Mouse (Mus musculus): Measurements from ENCODE around the gene Gpi1. TPM values are rescaled to one million over a fixed set of nuclear protein-coding genes. Genes with fewer than 3 reads are reported as not detected.

Gene Gpi1
- polyA plus RNA-seq, 1 experiment from 2014 or later = 137 TPM

GRCm38 (mm10) chr7:34229153-34229552, 983 bp downstream of the Gpi1 start:
- Histone ChIP-seq H3K36me3 (peaks cover 44% of the 10 kb centered on the region), H3K9ac (peak overlapping the region; percentile 87), H3K4me2 (peak overlapping the region; percentile 96), H3K27me3 (no peaks in the 10 kb centered on the region), H3K4me3 (replicated peaks) (peak overlapping the region; percentile 80), H3K27ac (peak overlapping the region; percentile 84), H3K9me3 (replicated peaks) (no peaks in the 10 kb centered on the region), H3K4me1 (replicated peaks) (peaks cover 80% of the 10 kb centered on the region)
- WGBS (ENCODE audit: insufficient replicate concordance) = 12% methylated on average over 5 of the region's 5 CpGs
- ATAC-seq (ENCODE audit: low read depth) = no peak
- DNase-seq = no peak

GRCm38 (mm10) chr7:34228641-34229040, 1.5 kb downstream of the Gpi1 start:
- DNase-seq (no peak), ATAC-seq (ENCODE audit: low read depth) (no peak)
- Histone ChIP-seq H3K4me1 (replicated peaks) (peaks cover 78% of the 10 kb centered on the region), H3K9ac (peak overlapping the region; percentile 87), H3K36me3 (peaks cover 49% of the 10 kb centered on the region), H3K9me3 (replicated peaks) (no peaks in the 10 kb centered on the region), H3K4me2 (peak overlapping the region; percentile 96), H3K27me3 (no peaks in the 10 kb centered on the region), H3K27ac (no peak overlapping the region), H3K4me3 (replicated peaks) (peak overlapping the region; percentile 80)
- WGBS (ENCODE audit: insufficient replicate concordance) = 5% methylated on average over 8 of the region's 9 CpGs

- no peak for DNase-seq
- Histone ChIP-seq H3K36me3 (peaks cover 67% of the 10 kb centered on the region), H3K9ac (no peak overlapping the region), H3K4me3 (replicated peaks) (no peak overlapping the region), H3K27me3 (no peaks in the 10 kb centered on the region), H3K9me3 (replicated peaks) (no peaks in the 10 kb centered on the region), H3K27ac (no peak overlapping the region), H3K4me2 (0 out of 2 replicates have a peak overlapping the region, but pooled peaks have one; percentile 10), H3K4me1 (replicated peaks) (peaks cover 60% of the 10 kb centered on the region)
- ATAC-seq (ENCODE audit: low read depth) = no peak
- WGBS (ENCODE audit: insufficient replicate concordance) = 81% methylated on average over 12 of the region's 12 CpGs
Observed at GRCm38 (mm10) chr7:34226846-34227245, 3.3 kb downstream of the Gpi1 start.

- ATAC-seq (ENCODE audit: low read depth) (peak; percentile 21; the same call in 1 of the 2 replicates), DNase-seq (no peak)
- no peak overlapping the region for H3K27ac ChIP-seq
- peaks cover 53% of the 10 kb centered on the region for H3K4me1 ChIP-seq (replicated peaks)
- H3K9me3 ChIP-seq (replicated peaks) = no peaks in the 10 kb centered on the region
- 63% methylated on average over 8 of the region's 8 CpGs for WGBS (ENCODE audit: insufficient replicate concordance)
- H3K4me3 ChIP-seq (replicated peaks) = no peak overlapping the region
- peaks cover 75% of the 10 kb centered on the region for H3K36me3 ChIP-seq
- H3K4me2 ChIP-seq = 0 out of 2 replicates have a peak overlapping the region, but pooled peaks have one; percentile 10
- H3K27me3 ChIP-seq = no peaks in the 10 kb centered on the region
- no peak overlapping the region for H3K9ac ChIP-seq
Observed at GRCm38 (mm10) chr7:34226086-34226485, 4.0 kb downstream of the Gpi1 start.

- Histone ChIP-seq H3K4me1 (replicated peaks) (peaks cover 40% of the 10 kb centered on the region), H3K27me3 (no peaks in the 10 kb centered on the region), H3K36me3 (peaks cover 91% of the 10 kb centered on the region), H3K9ac (no peak overlapping the region), H3K27ac (no peak overlapping the region), H3K4me3 (replicated peaks) (no peak overlapping the region), H3K4me2 (no peak overlapping the region), H3K9me3 (replicated peaks) (no peaks in the 10 kb centered on the region)
- ATAC-seq (ENCODE audit: low read depth) = no peak
- WGBS (ENCODE audit: insufficient replicate concordance) = 84% methylated on average over 6 of the region's 6 CpGs
- DNase-seq = no peak
Observed at GRCm38 (mm10) chr7:34224308-34224707, 5.8 kb downstream of the Gpi1 start.

- no peaks in the 10 kb centered on the region for H3K27me3 ChIP-seq
- H3K4me3 ChIP-seq (replicated peaks) = no peak overlapping the region
- peaks cover 99% of the 10 kb centered on the region for H3K36me3 ChIP-seq
- no peaks in the 10 kb centered on the region for H3K9me3 ChIP-seq (replicated peaks)
- no peak for ATAC-seq (ENCODE audit: low read depth)
- no peak for DNase-seq
- H3K27ac ChIP-seq = no peak overlapping the region
- peaks cover 20% of the 10 kb centered on the region for H3K4me1 ChIP-seq (replicated peaks)
- H3K9ac ChIP-seq = no peak overlapping the region
- 83% methylated on average over 10 of the region's 10 CpGs for WGBS (ENCODE audit: insufficient replicate concordance)
- no peak overlapping the region for H3K4me2 ChIP-seq
Observed at GRCm38 (mm10) chr7:34222340-34222739, 7.8 kb downstream of the Gpi1 start.

- peaks cover 99% of the 10 kb centered on the region for H3K36me3 ChIP-seq
- no peak for DNase-seq
- H3K27me3 ChIP-seq = no peaks in the 10 kb centered on the region
- H3K9ac ChIP-seq = no peak overlapping the region
- H3K4me1 ChIP-seq (replicated peaks) = peaks cover 14% of the 10 kb centered on the region
- H3K27ac ChIP-seq = no peak overlapping the region
- no peak for ATAC-seq (ENCODE audit: low read depth)
- H3K4me2 ChIP-seq = no peak overlapping the region
- H3K9me3 ChIP-seq (replicated peaks) = no peaks in the 10 kb centered on the region
- no peak overlapping the region for H3K4me3 ChIP-seq (replicated peaks)
- 84% methylated on average over 9 of the region's 9 CpGs for WGBS (ENCODE audit: insufficient replicate concordance)
Observed at GRCm38 (mm10) chr7:34221594-34222250, 8.4 kb downstream of the Gpi1 start.

- Histone ChIP-seq H3K27ac (no peak overlapping the region), H3K27me3 (no peaks in the 10 kb centered on the region)
- no peak for ATAC-seq (ENCODE audit: low read depth)
Observed at GRCm38 (mm10) chr7:34218496-34218895, 11.6 kb downstream of the Gpi1 start.

GRCm38 (mm10) chr7:34216474-34216873, 13.7 kb downstream of the Gpi1 start:
- ATAC-seq (ENCODE audit: low read depth) = no peak
- no peak for DNase-seq
- Histone ChIP-seq H3K27me3 (no peaks in the 10 kb centered on the region), H3K27ac (no peak overlapping the region), H3K4me3 (replicated peaks) (no peak overlapping the region), H3K9ac (no peak overlapping the region), H3K4me1 (replicated peaks) (peaks cover 12% of the 10 kb centered on the region), H3K36me3 (peaks cover 99% of the 10 kb centered on the region), H3K4me2 (no peak overlapping the region), H3K9me3 (replicated peaks) (no peaks in the 10 kb centered on the region)
- WGBS (ENCODE audit: insufficient replicate concordance) = 76% methylated on average over 10 of the region's 10 CpGs

More at GRCm38 (mm10) chr7:34218496-34218895, 11.6 kb downstream of the Gpi1 start:
- Histone ChIP-seq H3K4me1 (replicated peaks) (peaks cover 12% of the 10 kb centered on the region), H3K36me3 (peaks cover 99% of the 10 kb centered on the region), H3K9ac (no peak overlapping the region), H3K4me2 (no peak overlapping the region), H3K9me3 (replicated peaks) (no peaks in the 10 kb centered on the region), H3K4me3 (replicated peaks) (no peak overlapping the region)
- 52% methylated on average over 1 of the region's 1 CpGs for WGBS (ENCODE audit: insufficient replicate concordance)
- DNase-seq = no peak

GRCm38 (mm10) chr7:34215481-34215880, 14.7 kb downstream of the Gpi1 start:
- no peak overlapping the region for H3K4me2 ChIP-seq
- H3K36me3 ChIP-seq = peaks cover 100% of the 10 kb centered on the region

GRCm38 (mm10) chr7:34214644-34215043, 15.5 kb downstream of the Gpi1 start:
- DNase-seq = no peak
- 79% methylated on average over 8 of the region's 8 CpGs for WGBS (ENCODE audit: insufficient replicate concordance)
- no peak overlapping the region for H3K9ac ChIP-seq
- no peak for ATAC-seq (ENCODE audit: low read depth)
- no peaks in the 10 kb centered on the region for H3K27me3 ChIP-seq
- H3K36me3 ChIP-seq = peaks cover 100% of the 10 kb centered on the region
- H3K4me2 ChIP-seq = no peak overlapping the region
- no peak overlapping the region for H3K4me3 ChIP-seq (replicated peaks)
- peaks cover 12% of the 10 kb centered on the region for H3K4me1 ChIP-seq (replicated peaks)
- no peak overlapping the region for H3K27ac ChIP-seq
- H3K9me3 ChIP-seq (replicated peaks) = no peaks in the 10 kb centered on the region

More at GRCm38 (mm10) chr7:34215481-34215880, 14.7 kb downstream of the Gpi1 start:
- Histone ChIP-seq H3K4me3 (replicated peaks) (no peak overlapping the region), H3K4me1 (replicated peaks) (peaks cover 12% of the 10 kb centered on the region), H3K9ac (no peak overlapping the region), H3K9me3 (replicated peaks) (no peaks in the 10 kb centered on the region), H3K27ac (0 out of 2 replicates have a peak overlapping the region, but pooled peaks have one; percentile 23), H3K27me3 (no peaks in the 10 kb centered on the region)
- no peak for DNase-seq
- ATAC-seq (ENCODE audit: low read depth) = no peak; the same call in 1 of the 2 replicates
- WGBS (ENCODE audit: insufficient replicate concordance) = 74% methylated on average over 9 of the region's 9 CpGs

GRCm38 (mm10) chr7:34213281-34213680, 16.9 kb downstream of the Gpi1 start:
- peaks cover 12% of the 10 kb centered on the region for H3K4me1 ChIP-seq (replicated peaks)
- no peak overlapping the region for H3K4me3 ChIP-seq (replicated peaks)
- H3K9ac ChIP-seq = no peak overlapping the region
- 75% methylated on average over 7 of the region's 7 CpGs for WGBS (ENCODE audit: insufficient replicate concordance)
- ATAC-seq (ENCODE audit: low read depth) (no peak), DNase-seq (no peak)
- H3K4me2 ChIP-seq = no peak overlapping the region
- H3K27ac ChIP-seq = no peak overlapping the region
- H3K27me3 ChIP-seq = no peaks in the 10 kb centered on the region
- H3K36me3 ChIP-seq = peaks cover 100% of the 10 kb centered on the region
- H3K9me3 ChIP-seq (replicated peaks) = no peaks in the 10 kb centered on the region
